Mouse (Mus musculus) brain, embryonic 14.5 days (tissue): ENCODE measurements around the gene Helz2.

Source experiments
- CTCF ChIP-seq: fragments of 200-500 bp; IDR thresholded peaks from 2 replicates; pipeline ENCODE4 v1.5.1; 2012; ENCODE audit warnings: inconsistent platforms, mild to moderate bottlenecking, moderate library complexity, borderline replicate concordance; ENCODE audit not compliant: insufficient read depth, insufficient read length; ENCODE audit errors: extremely low read depth
- POLR2A ChIP-seq: fragments of 200-500 bp; IDR thresholded peaks from 2 replicates; pipeline ENCODE4 v1.6.1; 2012; ENCODE audit warnings: mild to moderate bottlenecking, inconsistent platforms, borderline replicate concordance; ENCODE audit not compliant: poor library complexity, insufficient read depth, insufficient read length, severe bottlenecking; ENCODE audit errors: extremely low read depth

DNA sequence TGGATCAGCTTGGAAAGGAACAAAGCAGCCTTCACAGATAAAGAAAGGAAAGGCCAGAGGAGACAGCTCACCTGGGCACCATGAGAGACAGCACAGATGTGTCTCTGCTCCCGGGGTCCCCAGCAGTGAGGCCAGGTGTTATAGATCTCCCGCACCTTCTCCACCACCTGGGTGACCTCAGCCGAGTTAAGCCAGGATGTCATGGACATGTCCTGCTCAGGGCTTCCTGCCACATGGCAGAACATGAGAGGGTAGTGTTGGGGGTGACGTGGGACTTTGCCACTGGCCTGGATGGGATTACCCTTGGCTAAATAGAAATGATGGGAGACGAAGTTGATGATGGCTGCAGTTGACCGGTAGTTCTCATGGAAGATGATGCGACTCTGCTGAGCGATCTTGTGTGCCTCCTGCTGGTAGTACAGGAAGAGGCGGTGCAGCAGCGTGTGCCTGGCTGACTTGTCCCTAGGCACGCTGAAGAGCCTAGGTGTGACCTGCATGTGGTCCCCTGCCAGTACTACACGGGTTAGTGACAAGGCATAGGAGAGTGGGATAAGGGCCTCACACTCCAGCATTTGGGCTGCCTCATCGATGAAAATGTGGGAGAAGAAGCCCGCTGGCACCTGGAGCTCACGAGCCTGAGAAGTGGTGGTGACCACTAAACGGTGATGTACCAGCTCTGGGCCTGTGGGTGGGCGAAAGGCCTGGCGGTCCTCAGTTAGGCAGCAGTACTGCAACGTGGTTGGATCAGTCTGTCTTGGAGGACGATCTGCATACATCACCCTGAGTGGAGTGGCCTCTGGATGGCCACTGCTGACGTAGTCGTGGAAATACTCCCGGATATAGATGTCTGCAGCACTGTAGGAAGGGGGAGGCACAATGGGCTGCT lies 5.9 kb downstream of the Helz2 start:
- TF ChIP-seq CTCF = no peak
- no peak for TF ChIP-seq POLR2A
